Mouse (Mus musculus): ENCODE measurements around the gene Birc6. TPM values are rescaled to one million over a fixed set of nuclear protein-coding genes. Genes with fewer than 3 reads are reported as not detected.
A peak's percentile ranks its signal among the peaks of the same experiment; 100 is the strongest.

The Birc6 gene
- total and polyA plus RNA-seq, 2 experiments = 33.2 to 107 TPM

- H3K9ac ChIP-seq (ENCODE audit: low read depth, low read length) = no peak overlapping the region
- no peak for DNase-seq (ENCODE audit: extremely low read depth, low read depth, low spot score)
- peaks cover 12% of the 10 kb centered on the region; the same call in 1 of the 2 replicates for H3K36me3 ChIP-seq (ENCODE audit: control insufficient read depth, insufficient read depth, low read length)
- no peak overlapping the region for H3K27ac ChIP-seq (replicated peaks; ENCODE audit: insufficient read depth, low read depth, low read length)
- H3K4me1 ChIP-seq (ENCODE audit: control insufficient read depth, insufficient read depth, low read length) = peaks cover 6% of the 10 kb centered on the region
- peaks cover 8% of the 10 kb centered on the region; the same call in 1 of the 2 replicates for H3K79me2 ChIP-seq (ENCODE audit: control insufficient read depth, insufficient read depth, low read length)
- H3K4me3 ChIP-seq (ENCODE audit: insufficient read depth, low read depth, low read length) = no peak overlapping the region
- WGBS = 50% methylated on average over 1 of the region's 1 CpGs
- no peak for TF ChIP-seq CTCF (IDR thresholded peaks at IDR 0.05; ENCODE audit: low read depth, low read length)
- no peak for TF ChIP-seq POLR2A (IDR thresholded peaks at IDR 0.05; ENCODE audit: extremely low read depth, insufficient read depth, low read length)
- H3K27me3 ChIP-seq (ENCODE audit: control insufficient read depth, insufficient read depth, low read length) = no peaks in the 10 kb centered on the region
Observed at GRCm38 (mm10) chr17:74570585-74570984, 42.5 kb downstream of the Birc6 start.

GRCm38 (mm10) chr17:74577173-74577572 lies 49.1 kb downstream of the Birc6 start:
- TF ChIP-seq POLR2A (IDR thresholded peaks at IDR 0.05; ENCODE audit: extremely low read depth, insufficient read depth, low read length) = no peak
- TF ChIP-seq CTCF (IDR thresholded peaks at IDR 0.05; ENCODE audit: low read depth, low read length) = no peak
- peaks cover 26% of the 10 kb centered on the region for H3K36me3 ChIP-seq (ENCODE audit: control insufficient read depth, insufficient read depth, low read length)
- 78% methylated on average over 5 of the region's 5 CpGs for WGBS

GRCm38 (mm10) chr17:74579586-74579985 lies 51.5 kb downstream of the Birc6 start:
- TF ChIP-seq POLR2A (IDR thresholded peaks at IDR 0.05; ENCODE audit: extremely low read depth, insufficient read depth, low read length) = no peak
- TF ChIP-seq CTCF (IDR thresholded peaks at IDR 0.05; ENCODE audit: low read depth, low read length) = no peak
- H3K9ac ChIP-seq (ENCODE audit: low read depth, low read length) = no peak overlapping the region
- no peak overlapping the region for H3K4me3 ChIP-seq (ENCODE audit: insufficient read depth, low read depth, low read length)
- H3K4me1 ChIP-seq (ENCODE audit: control insufficient read depth, insufficient read depth, low read length) = no peaks in the 10 kb centered on the region; the same call in 1 of the 2 replicates
- H3K36me3 ChIP-seq (ENCODE audit: control insufficient read depth, insufficient read depth, low read length) = peaks cover 28% of the 10 kb centered on the region
- H3K27ac ChIP-seq (replicated peaks; ENCODE audit: insufficient read depth, low read depth, low read length) = no peak overlapping the region
- DNase-seq (ENCODE audit: extremely low read depth, low read depth, low spot score) = no peak
- H3K27me3 ChIP-seq (ENCODE audit: control insufficient read depth, insufficient read depth, low read length) = no peaks in the 10 kb centered on the region
- 93% methylated on average over 7 of the region's 7 CpGs for WGBS
- peaks cover 15% of the 10 kb centered on the region; the same call in 1 of the 2 replicates for H3K79me2 ChIP-seq (ENCODE audit: control insufficient read depth, insufficient read depth, low read length)

More at GRCm38 (mm10) chr17:74577173-74577572, 49.1 kb downstream of the Birc6 start:
- H3K4me3 ChIP-seq (ENCODE audit: insufficient read depth, low read depth, low read length) = no peak overlapping the region
- H3K4me1 ChIP-seq (ENCODE audit: control insufficient read depth, insufficient read depth, low read length) = no peaks in the 10 kb centered on the region; the same call in 1 of the 2 replicates
- H3K79me2 ChIP-seq (ENCODE audit: control insufficient read depth, insufficient read depth, low read length) = peaks cover 13% of the 10 kb centered on the region; the same call in 1 of the 2 replicates
- DNase-seq (ENCODE audit: extremely low read depth, low read depth, low spot score) = no peak
- no peak overlapping the region for H3K9ac ChIP-seq (ENCODE audit: low read depth, low read length)
- no peaks in the 10 kb centered on the region for H3K27me3 ChIP-seq (ENCODE audit: control insufficient read depth, insufficient read depth, low read length)
- no peak overlapping the region for H3K27ac ChIP-seq (replicated peaks; ENCODE audit: insufficient read depth, low read depth, low read length)

GRCm38 (mm10) chr17:74580738-74581137 lies 52.6 kb downstream of the Birc6 start:
- TF ChIP-seq CTCF (IDR thresholded peaks at IDR 0.05; ENCODE audit: low read depth, low read length) (no peak), POLR2A (IDR thresholded peaks at IDR 0.05; ENCODE audit: extremely low read depth, insufficient read depth, low read length) (no peak)
- H3K4me3 ChIP-seq (ENCODE audit: insufficient read depth, low read depth, low read length) = no peak overlapping the region
- H3K4me1 ChIP-seq (ENCODE audit: control insufficient read depth, insufficient read depth, low read length) = no peaks in the 10 kb centered on the region; the same call in 1 of the 2 replicates
- H3K9ac ChIP-seq (ENCODE audit: low read depth, low read length) = no peak overlapping the region
- peaks cover 12% of the 10 kb centered on the region; the same call in 1 of the 2 replicates for H3K79me2 ChIP-seq (ENCODE audit: control insufficient read depth, insufficient read depth, low read length)
- H3K27ac ChIP-seq (replicated peaks; ENCODE audit: insufficient read depth, low read depth, low read length) = no peak overlapping the region
- peak; percentile 45 for DNase-seq (ENCODE audit: extremely low read depth, low read depth, low spot score)
- peaks cover 26% of the 10 kb centered on the region for H3K36me3 ChIP-seq (ENCODE audit: control insufficient read depth, insufficient read depth, low read length)
- WGBS = 20% methylated on average over 1 of the region's 1 CpGs
- H3K27me3 ChIP-seq (ENCODE audit: control insufficient read depth, insufficient read depth, low read length) = no peaks in the 10 kb centered on the region

- DNase-seq (ENCODE audit: extremely low read depth, low read depth, low spot score) = peak; percentile 66
- TF ChIP-seq POLR2A (IDR thresholded peaks at IDR 0.05; ENCODE audit: extremely low read depth, insufficient read depth, low read length) = no peak
- TF ChIP-seq CTCF (IDR thresholded peaks at IDR 0.05; ENCODE audit: low read depth, low read length) = no peak
- 30% methylated on average over 3 of the region's 3 CpGs for WGBS
- H3K4me1 ChIP-seq (ENCODE audit: control insufficient read depth, insufficient read depth, low read length) = peaks cover 4% of the 10 kb centered on the region; the same call in 1 of the 2 replicates
- H3K27me3 ChIP-seq (ENCODE audit: control insufficient read depth, insufficient read depth, low read length) = no peaks in the 10 kb centered on the region
- no peak overlapping the region for H3K9ac ChIP-seq (ENCODE audit: low read depth, low read length)
- H3K36me3 ChIP-seq (ENCODE audit: control insufficient read depth, insufficient read depth, low read length) = peaks cover 8% of the 10 kb centered on the region; the same call in 1 of the 2 replicates
- H3K4me3 ChIP-seq (ENCODE audit: insufficient read depth, low read depth, low read length) = no peak overlapping the region
- H3K79me2 ChIP-seq (ENCODE audit: control insufficient read depth, insufficient read depth, low read length) = peaks cover 7% of the 10 kb centered on the region; the same call in 1 of the 2 replicates
- no peak overlapping the region for H3K27ac ChIP-seq (replicated peaks; ENCODE audit: insufficient read depth, low read depth, low read length)
Observed at GRCm38 (mm10) chr17:74586768-74587167, 58.7 kb downstream of the Birc6 start.

- H3K27me3 ChIP-seq (ENCODE audit: control insufficient read depth, insufficient read depth, low read length) = no peaks in the 10 kb centered on the region
- H3K36me3 ChIP-seq (ENCODE audit: control insufficient read depth, insufficient read depth, low read length) = peaks cover 37% of the 10 kb centered on the region
- peak; percentile 98 for DNase-seq (ENCODE audit: extremely low read depth, low read depth, low spot score)
- H3K4me1 ChIP-seq (ENCODE audit: control insufficient read depth, insufficient read depth, low read length) = peaks cover 18% of the 10 kb centered on the region
- TF ChIP-seq POLR2A (IDR thresholded peaks at IDR 0.05; ENCODE audit: extremely low read depth, insufficient read depth, low read length) (no peak), CTCF (IDR thresholded peaks at IDR 0.05; ENCODE audit: low read depth, low read length) (no peak)
- H3K4me3 ChIP-seq (ENCODE audit: insufficient read depth, low read depth, low read length) = no peak overlapping the region
- 23% methylated on average over 9 of the region's 9 CpGs for WGBS
- H3K27ac ChIP-seq (replicated peaks; ENCODE audit: insufficient read depth, low read depth, low read length) = peak overlapping the region; percentile 48
- H3K79me2 ChIP-seq (ENCODE audit: control insufficient read depth, insufficient read depth, low read length) = peaks cover 6% of the 10 kb centered on the region; the same call in 1 of the 2 replicates
- peak overlapping the region; percentile 42; the same call in 1 of the 2 replicates for H3K9ac ChIP-seq (ENCODE audit: low read depth, low read length)
Observed at GRCm38 (mm10) chr17:74598908-74599307, 70.8 kb downstream of the Birc6 start.
